Mouse (Mus musculus) adipocyte (in vitro differentiated cells): ENCODE measurements around the gene Foxk1.

Experiments
- DNase-seq: peaks from one replicate; pipeline ENCODE4 v3.0.0-alpha.2; 2016; ENCODE audit warnings: low spot score

The Foxk1 gene

DNA sequence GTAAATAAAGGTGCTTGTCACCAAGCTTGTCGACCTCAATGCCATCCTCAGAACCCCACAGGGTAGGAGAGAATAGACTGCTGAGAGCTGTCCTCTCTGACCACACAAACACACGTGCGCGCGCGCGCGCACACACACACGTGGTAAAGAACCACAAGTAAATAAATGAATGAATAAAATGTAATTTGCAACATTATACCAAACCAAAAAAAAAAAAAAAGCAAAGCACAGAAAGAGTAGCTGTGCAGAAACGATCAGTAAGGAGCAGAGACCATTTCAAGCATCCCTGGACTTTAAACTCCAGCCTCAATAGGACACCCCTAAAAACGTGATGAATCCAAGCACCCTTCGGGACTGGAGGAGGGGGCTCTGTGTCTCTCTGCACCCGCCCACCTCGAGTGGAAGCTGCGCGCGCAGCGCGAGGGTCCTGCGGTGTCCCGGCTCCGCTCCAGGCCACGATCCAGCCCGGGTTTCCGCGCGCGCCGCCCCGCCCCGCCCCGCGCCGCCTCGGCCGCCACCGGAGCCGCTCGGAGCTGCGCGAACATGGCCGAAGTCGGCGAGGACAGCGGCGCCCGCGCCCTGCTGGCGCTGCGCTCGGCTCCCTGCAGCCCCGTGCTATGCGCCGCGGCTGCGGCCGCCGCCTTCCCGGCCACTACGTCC is at the start of gene Foxk1:
Gene Foxk1 (plus strand): TSS at position 517 of the 660 bp plus-strand sequence.
- DNase-seq = peak; percentile 79

DNA sequence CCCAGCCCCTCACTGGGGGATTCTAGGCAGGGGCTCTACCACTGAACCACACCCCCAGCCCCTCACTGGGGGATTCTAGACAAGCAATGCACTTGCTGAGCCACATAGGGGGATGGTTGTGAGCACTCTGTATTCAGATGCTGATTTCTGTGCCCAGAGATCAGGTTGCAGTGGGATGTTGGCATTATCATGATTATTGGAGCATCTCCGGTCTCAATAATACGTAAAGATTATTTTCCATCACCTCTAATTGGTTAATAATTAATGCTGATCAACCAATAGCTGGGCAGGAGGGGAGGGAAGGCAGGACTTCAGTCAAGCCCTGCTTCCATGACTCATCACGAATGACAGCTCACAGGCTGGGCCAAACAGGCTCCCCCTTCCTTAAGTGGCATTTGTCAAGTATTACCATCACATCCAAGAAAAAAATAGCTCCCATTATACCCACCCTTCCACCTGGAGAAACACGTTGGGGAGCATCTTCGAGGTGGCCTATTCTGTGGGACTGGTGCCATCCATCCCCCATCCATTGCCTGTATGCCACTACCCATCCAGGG is 48.9 kb upstream of the Foxk1 start:
- DNase-seq = no peak

DNA sequence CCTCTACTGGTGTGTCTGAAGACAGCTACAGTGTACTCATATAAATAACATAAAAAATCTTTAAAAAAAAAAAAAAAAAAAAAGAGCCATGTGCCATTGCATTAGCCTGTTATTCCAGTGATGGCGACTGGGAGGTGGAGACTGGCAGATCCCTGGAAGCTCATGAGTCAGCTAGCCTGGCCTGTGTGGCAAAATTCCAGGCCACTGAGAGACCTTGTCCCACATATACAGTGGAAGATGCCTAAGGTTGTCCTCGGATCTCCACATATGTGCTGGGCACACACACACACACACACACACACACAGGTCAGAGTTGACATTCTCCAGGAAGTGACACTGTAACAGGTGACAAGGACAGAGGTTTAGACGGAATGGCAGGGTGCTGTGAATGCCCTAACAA is 46.2 kb upstream of the Foxk1 start:
- no peak for DNase-seq

DNA sequence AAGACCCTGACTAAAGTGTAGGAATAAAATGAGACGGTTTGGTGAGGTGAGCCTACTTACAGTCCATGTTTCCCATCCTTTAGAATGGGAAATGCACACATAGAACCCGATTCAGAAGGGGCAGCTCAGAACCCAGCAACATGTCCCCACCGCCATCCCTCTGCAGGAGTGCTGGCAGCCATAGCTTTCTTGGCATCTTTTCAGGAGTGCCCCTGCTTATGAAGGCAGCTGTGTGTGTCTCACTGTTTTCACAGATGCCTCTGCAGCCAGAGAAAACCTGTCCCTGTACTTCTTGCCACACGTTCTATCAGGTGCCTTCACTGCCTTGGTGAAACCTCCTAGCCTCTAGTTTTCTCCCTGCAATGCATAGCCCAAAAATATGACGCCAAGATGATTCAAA is 40.1 kb upstream of the Foxk1 start:
- no peak for DNase-seq

DNA sequence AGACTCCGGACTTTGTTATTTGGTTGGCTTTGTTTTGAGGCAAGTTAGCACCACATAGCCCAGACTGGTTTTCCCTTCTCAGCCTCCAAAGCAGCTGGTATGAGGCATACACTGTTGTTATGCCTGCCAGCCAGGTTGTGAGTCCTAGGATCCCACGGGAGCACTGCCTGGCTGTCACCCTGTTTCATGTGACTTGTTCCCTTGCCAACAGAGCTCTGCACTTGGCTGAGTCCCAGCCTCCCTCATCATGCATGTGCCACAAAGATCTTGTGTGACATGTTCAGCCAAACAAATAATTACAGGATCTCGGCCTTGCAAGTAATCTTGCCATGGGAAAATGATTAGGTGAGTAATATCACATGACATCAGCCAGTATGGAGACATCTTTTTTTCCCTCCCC is 38.4 kb upstream of the Foxk1 start:
- DNase-seq = peak; percentile 67

DNA sequence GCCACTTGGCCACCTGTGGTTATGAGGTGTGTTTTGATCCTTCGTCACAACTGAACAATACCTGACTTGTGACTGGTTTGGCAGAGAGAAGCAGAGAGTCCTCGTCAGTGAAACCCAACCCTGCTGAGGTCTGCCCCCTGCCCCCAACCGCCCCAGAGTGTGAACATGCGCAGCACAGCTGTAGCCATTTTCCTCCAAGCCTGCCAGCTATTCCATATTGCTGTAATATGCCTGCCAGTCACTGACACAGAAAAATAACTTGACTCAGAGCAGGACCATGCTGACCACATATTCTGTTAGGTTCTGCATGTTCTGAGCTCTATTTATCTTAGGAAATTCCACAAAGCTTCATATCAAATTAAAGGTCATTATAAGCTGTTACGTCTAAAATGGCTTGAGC is 37.2 kb upstream of the Foxk1 start:
- no peak for DNase-seq

DNA sequence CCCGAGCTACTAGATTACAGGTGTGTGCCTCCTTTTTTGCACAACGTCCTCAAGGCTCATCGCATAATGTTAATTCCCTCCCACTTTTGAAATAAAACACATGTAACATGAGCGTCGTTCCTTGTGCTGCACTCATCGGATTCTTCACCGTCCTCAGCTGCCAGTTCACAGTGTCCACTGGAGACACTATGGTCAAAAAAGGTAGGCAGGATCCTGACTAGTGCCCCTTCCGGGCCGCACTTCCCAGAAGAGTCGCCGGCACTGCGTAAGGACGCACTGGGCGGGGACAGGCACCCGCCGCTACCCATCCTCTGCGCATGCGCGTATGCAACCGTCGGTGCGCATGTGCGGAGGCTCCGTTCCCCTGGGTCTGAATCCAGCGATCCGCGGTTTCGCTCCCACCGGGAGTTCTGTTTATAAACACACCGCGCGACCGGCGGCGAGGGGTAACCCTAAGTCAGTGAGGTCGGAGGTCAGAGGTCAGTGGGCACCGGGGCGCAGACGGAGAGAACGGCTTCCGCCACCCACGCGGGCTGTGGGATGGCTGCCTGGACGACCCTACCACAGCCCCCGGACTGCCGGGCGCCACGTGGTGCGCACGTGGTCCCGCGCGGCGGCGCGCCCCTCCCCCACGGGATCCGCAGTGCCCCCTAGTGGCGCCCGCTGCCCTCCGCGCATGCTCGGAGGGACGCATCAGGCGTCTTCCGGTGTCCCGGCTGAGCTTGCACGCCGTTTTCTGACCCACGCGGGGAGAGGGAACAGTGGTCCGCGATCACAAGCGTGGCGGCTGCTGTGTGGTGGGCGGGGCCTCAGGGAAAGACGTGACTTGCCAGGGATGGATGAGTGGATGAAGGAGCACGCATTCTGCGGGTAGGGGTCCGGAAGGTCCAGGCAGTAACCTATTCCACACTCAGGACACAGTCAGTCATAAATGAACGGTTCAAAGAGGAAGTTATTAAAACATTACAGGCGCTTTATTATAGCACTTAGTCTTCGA is 33.9 kb upstream of the Foxk1 start:
- peak; percentile 99 for DNase-seq

DNA sequence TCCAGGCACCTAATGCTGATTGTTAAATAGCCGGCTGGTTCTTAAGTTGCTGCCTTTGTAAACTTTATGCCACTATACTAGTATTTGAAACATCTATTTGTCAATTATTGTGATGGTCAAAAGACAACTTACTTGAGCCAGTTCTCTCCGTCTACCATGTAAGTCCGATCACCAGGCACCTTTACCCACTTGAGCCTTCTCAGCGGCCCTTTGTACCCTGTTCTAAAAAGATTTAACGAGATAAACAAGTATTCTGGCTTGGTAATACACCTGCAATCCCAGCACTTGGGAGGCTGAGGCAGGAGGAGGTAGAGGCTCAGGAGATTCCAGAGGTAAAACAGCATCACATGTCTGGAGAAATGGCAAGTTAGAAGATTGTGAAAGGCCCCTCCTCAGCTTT is 33.2 kb upstream of the Foxk1 start:
- DNase-seq = peak; percentile 40

DNA sequence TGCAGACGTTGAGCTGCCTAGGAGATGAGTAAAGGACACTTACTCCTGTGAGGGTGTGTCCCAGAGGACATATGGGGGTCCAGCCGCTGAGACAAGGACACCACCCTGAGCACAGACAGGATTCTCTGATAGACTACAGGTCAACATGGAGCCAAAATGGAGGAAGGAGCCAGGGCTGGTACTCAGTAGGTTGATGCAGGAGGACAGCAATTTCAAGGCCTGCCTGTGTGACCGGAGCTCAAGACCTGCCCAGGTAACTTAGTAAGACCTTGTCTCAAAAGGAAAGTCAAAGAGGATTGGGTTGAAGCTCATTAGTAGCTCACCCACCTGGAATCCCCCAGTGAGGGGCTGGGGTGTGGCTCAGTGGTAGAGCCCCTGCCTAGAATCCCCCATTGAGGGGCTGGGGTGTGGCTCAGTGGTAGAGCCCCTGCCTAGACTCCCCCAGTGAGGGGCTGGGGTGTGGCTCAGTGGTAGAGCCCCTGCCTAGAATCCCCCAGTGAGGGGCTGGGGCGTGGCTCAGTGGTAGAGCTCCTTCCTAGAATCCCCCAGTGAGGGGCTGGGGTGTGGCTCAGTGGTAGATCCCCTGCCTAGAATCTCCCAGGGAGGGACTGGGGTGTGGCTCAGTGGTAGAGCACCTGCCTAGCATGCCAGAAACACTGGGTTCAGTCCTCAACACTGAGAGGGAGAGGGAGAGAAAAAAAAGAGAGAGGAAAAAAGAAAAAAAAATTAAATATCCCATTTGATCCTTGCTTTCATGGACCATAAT is 30.7 kb upstream of the Foxk1 start:
- DNase-seq = no peak

DNA sequence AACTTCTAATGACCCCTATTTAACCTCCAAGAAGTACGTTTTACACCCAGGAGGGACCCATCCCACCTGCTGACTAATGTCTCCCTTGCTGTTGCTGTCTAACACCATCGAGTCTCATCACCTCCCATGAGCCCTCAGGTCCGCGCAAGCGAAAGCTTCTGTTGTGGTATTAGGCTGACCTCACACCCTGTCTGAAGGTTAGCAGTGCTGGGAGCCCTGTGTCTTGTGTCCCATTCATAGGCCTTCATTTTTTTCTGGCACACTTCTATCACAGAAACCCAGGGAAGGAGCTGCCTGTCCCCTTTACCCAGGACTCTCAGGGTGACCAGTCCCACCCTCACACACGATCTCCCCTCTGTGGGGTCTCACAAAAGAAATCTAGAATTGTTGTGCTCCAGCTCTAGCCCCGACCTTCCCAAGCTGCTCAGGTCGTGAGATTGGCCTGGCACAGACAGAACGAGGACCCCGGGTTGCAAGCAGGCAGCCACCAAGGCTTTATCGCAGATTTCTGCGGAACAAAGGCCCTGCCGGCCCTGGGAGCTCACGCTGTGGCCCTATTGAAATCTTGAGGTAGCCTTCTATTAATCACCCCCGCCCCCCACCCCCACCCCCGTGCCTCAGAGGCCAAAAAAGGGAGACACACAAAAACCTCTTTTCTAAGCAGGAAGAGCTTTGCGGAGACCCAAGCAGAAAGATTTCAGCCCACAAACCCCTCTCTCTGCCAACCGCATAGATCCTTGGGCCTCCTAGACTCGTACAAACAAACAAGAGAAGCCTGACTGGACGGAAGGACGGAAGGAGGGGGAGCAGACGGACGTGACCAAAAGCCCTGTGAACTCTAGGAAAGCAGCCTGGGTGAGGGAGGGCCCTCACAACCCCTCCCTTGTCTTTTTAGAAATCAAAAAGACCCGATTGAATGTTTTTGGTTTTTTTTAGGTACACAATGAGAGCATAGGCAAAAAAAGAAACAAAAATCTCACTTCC is 29.8 kb upstream of the Foxk1 start:
- DNase-seq = no peak

DNA sequence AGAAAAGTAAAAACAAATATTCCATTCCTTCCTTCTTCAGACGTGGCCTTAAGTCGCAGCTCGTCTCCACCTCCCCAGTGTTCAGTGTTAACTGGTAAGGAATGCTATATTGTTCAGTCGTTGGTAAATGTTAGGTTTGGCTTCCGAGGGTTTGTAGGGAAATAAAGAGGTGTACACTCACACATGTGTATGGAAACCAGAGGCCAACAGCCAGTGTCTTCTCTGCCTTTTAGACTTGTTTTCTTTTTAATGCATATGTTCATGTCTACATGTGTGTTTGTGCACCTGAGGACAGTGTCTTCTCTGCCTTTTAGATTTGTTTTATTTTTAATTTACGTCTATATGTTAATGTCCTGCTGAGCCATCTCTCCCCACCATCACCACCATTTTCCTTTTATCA is 29.1 kb upstream of the Foxk1 start:
- DNase-seq = no peak

DNA sequence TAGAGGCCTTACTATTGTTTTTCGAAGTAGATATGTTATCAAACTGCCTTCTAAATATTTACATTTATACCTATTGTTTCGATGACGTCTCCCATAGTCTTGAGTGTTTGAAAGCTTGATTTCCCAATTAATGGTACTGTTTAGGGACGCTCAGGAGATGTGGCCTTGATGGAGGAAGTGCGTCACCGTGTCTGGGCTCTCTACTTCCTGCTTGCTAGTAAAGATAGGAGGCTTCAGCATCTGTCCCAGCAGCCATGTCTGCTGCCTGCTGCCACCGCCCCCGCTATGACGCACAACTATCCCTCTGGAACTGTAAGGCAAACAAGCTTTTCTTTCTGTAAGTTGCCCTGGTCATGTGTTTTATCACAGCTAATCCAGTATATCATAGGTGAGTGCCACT is 27.0 kb upstream of the Foxk1 start:
- DNase-seq = no peak

DNA sequence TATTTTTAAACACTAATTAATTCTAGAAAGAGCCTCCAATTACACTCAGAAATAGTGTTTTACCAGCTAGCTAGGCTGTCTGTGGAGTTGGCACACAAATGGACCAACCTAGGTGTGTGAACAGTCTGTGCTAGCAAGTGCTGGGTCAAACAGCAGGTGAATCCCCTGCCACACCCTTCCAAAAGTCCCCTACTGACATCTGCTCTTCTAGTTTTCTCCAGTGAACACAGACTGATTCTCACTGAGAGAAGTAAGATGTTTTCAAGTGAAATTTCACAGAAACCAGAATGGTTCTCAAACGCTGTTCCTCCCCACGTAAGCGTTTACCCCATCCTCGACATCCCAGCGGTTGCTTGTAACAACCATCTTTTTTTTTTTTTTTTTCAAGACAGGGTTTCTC is 25.7 kb upstream of the Foxk1 start:
- no peak for DNase-seq

DNA sequence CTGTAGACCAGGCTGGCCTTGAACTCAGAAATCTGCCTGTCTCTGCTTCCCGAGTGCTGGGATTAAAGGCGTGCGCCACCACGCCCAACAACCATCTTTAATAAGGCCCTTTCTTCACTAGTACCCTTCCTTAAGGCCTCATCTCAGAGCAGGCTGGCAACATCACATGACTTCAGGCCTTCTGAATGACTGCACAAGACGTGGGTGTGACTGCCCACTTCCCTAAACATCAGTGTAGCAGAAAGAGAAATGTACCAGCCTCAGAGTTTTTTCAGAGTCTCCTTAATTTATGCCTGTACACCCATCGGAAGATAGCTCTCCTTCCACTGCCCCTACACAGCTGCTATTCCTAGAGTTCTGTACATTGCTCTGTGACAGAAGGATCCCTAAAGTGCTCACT is 25.2 kb upstream of the Foxk1 start:
- DNase-seq = no peak

DNA sequence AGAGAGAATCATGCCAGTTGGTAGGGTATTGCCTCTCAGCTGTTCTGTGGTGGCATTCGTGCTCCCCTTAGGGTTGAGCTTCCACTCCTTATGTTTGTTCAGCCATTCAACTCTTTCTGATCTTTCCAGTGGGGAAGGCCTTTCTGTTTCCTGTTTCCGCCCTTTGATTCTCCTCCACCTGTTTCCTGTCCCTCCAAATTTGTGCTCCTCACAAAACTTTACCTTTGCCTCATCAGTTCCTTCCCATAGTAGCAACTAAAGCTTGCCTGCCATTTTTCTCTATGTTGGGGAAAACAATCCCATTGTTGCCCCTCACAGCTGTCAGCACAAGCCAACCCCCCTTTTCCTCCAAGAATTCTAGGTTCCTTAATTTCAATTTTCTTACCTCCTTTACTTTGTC is 23.2 kb upstream of the Foxk1 start:
- no peak for DNase-seq

DNA sequence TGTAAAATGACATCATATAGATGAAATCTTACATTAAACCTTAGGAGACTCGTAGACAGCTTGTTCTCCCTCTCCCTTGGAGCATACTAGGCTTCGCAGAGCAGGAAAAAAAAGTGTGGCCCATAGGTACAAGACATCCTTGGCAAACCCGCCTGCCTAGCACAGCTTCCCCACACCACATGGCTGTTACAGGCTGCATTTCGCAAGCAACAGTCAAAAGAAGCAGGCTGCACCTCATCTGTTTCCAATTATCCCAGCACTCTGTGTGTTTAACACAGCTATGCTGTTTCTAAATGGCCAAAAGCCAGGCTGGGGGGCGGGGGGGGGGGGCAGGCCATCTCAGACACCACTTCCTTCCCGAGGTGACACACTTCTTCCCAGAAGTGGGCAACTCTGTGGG is 20.8 kb upstream of the Foxk1 start:
- DNase-seq = peak; percentile 85

DNA sequence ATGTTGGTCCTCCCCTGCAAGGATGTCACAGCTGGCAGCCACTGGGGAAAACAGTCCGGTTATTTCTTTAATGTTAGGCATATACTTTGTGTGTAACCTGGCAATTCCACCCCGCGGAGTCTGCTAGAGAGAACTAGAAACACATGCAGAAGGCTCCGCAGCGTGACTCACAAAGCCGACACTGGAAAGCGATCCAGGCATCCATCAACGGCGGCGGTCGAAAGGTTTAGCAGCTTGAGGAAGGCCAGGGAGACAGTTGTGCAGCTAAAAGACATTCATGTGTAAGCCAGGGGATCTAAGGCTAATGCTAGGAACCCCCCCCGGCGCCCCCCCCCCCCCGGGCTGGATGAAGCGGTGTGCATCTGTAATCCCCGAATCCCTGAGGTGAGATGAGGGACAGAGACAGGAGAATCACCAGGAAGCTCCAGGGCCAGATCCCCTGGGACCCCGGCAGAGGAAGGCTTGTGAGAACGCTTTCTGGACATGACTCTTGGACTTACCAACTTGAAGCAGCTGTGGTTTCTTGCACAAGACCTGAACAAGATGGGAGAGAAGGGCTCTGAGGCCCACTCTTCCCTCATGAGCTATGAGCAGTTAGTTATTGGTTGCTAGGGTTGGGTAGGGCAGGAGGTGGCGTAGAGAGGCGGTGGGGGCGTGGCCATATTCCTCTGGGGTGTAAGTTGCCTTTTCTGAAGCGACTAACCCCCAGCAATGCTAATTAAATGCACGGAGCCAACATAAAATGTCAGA is 16.2 kb upstream of the Foxk1 start:
- peak; percentile 30 for DNase-seq

DNA sequence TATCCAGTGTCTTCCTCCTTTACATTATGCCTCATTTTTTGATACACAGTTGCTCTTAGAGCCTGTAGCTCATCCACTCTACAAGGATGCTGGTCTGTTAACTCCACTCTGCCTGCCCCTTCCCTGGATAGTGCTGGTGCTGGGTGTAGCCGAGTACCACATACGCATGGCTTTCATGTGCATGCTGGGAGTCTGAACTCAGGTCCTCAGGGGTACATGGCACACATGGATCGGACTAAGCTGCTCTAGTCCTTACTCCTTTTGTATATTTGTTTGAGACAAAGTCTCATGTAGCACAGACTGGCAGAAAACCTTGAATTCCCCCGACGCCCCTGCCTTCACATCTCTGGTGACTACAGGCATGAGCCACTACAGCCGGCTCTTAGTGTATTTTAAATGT is 15.0 kb upstream of the Foxk1 start:
- no peak for DNase-seq

DNA sequence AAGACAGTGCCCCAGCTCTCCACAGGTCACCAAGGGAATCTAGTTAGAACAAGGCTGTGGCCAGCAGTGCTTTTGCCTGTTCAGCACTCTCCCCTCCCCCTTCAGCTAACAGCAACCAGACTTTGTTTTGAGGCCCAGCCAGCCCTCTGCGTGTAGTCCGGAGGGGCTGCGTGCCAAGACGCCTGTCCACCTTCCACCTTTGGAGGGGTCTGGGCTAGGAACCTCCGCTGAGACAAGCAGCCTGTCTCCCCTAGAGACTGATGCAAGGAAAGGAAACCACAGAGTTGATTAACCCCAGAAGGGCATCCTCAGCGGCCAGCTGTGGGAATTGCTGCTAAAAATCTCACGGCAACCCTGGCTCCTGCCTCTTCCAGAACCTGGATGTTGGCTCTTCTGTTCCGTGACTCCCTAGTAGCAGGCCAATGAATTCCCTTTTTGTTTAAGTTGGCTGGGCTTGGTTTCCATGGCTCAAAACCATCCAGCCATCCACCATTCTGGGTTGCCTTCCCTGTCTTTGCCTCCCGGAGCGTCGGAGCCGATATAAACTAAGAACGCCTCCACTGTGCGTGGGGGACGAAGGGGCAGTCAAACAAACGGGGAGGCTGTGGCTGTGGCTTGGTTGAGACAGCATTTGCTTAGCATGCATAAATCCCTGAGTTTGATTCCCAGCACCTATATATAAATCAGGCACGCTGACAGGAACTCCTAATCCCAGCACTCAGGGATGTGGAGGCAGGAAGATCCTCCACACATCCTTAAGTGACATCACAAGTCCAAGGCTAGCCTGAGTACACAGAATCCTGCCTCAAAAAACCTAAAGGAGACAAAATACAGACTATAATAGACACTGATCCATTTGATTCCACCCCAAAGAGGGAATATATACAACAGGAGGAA is 14.3 kb upstream of the Foxk1 start:
- no peak for DNase-seq
